Mouse (Mus musculus) CH12.LX (cell line): ENCODE results near the gene Ugt1a10. TPM values are rescaled to one million over a fixed set of nuclear protein-coding genes. Genes with fewer than 3 reads are reported as not detected.
A peak's percentile ranks its signal among the peaks of the same experiment; 100 is the strongest.

Experiments used
- DNase-seq: peaks from one replicate; pipeline ENCODE4 v3.0.0-alpha.2; 2013; ENCODE audit errors: extremely low read depth
- H3K27ac ChIP-seq: 2 replicates; pipeline ENCODE4 v1.5.1; 2012; ENCODE audit warnings: low read depth, mild to moderate bottlenecking, control low read depth, moderate library complexity; ENCODE audit not compliant: insufficient read depth
- H3K27me3 ChIP-seq: replicated peaks from 2 replicates; pipeline ENCODE3; 2012; ENCODE audit warnings: inconsistent platforms
- H3K36me3 ChIP-seq, 2 experiments: replicated peaks in 1 of 2; 2 replicates each; pipeline versions ENCODE3 to v1.6.1; 2012; ENCODE audit warnings: inconsistent platforms in 1 of 2, low read length in 1 of 2, mild to moderate bottlenecking in 1 of 2, mixed read lengths in 1 of 2, moderate library complexity in 1 of 2; ENCODE audit not compliant: control insufficient read depth in 1 of 2, insufficient read depth in 1 of 2
- H3K4me1 ChIP-seq, 2 experiments: 2 replicates each; pipeline ENCODE4 v1.6.1; 2012; ENCODE audit warnings: inconsistent platforms in 1 of 2, moderate library complexity in 1 of 2; ENCODE audit not compliant: insufficient read depth in 2 of 2, control insufficient read depth in 1 of 2
- H3K4me2 ChIP-seq: 2 replicates; pipeline ENCODE4 v1.6.1; 2012; ENCODE audit warnings: low read depth, mild to moderate bottlenecking, control low read depth; ENCODE audit not compliant: poor library complexity, insufficient read depth, severe bottlenecking
- H3K4me3 ChIP-seq, 3 experiments: fragments of 150-350 bp in 1 of 3; sonication (generic) in 1 of 3; replicated peaks in 1 of 3; 2 replicates each; pipeline versions ENCODE3 to v1.5.1; 2011 to 2012; ENCODE audit warnings: low read depth in 2 of 3, low read length in 2 of 3, mild to moderate bottlenecking in 2 of 3, moderate library complexity in 2 of 3, control low read depth in 1 of 3, improper control_type of control experiment in 1 of 3, inconsistent platforms in 1 of 3, mixed read lengths in 1 of 3; ENCODE audit not compliant: poor library complexity in 1 of 3
- H3K79me2 ChIP-seq: replicated peaks from 2 replicates; pipeline ENCODE4 v1.6.1; 2012; ENCODE audit warnings: mild to moderate bottlenecking, moderate library complexity; ENCODE audit not compliant: control insufficient read depth, poor library complexity, insufficient read depth, severe bottlenecking; ENCODE audit errors: extremely low read depth
- H3K9ac ChIP-seq: 2 replicates; pipeline ENCODE4 v1.6.1; 2012; ENCODE audit warnings: low read depth, mild to moderate bottlenecking, control low read depth, moderate library complexity; ENCODE audit not compliant: insufficient read depth
- H3K9me3 ChIP-seq: replicated peaks from 2 replicates; pipeline ENCODE3; 2012; ENCODE audit warnings: low read length, inconsistent platforms, mixed read lengths
- BHLHE40 ChIP-seq: IDR thresholded peaks from 2 replicates; pipeline ENCODE4 v1.6.1; 2011; ENCODE audit warnings: mild to moderate bottlenecking, low read depth, low read length, improper control_type of control experiment
- CHD1 ChIP-seq: IDR thresholded peaks from 2 replicates; pipeline ENCODE4 v1.6.1; 2012; ENCODE audit warnings: low read depth, low read length, improper control_type of control experiment, inconsistent platforms
- CHD2 ChIP-seq: IDR thresholded peaks from 2 replicates; pipeline ENCODE4 v1.6.1; 2011; ENCODE audit warnings: low read length, improper control_type of control experiment
- CTCF ChIP-seq, 2 experiments: IDR thresholded peaks in 1 of 2; conservative IDR thresholded peaks in 1 of 2; 2 replicates each; pipeline ENCODE4 v1.5.1; 2011 to 2012; ENCODE audit warnings: low read depth in 2 of 2, low read length in 2 of 2, improper control_type of control experiment in 1 of 2, inconsistent platforms in 1 of 2, mild to moderate bottlenecking in 1 of 2, moderate library complexity in 1 of 2
- E2F4 ChIP-seq: IDR thresholded peaks from 2 replicates; pipeline ENCODE4 v1.6.1; 2011; ENCODE audit warnings: low read depth, low read length, improper control_type of control experiment; ENCODE audit not compliant: insufficient replicate concordance
- GABPA ChIP-seq: IDR thresholded peaks from 2 replicates; pipeline ENCODE4 v1.6.1; 2012; ENCODE audit warnings: low read depth, low read length, improper control_type of control experiment, inconsistent platforms; ENCODE audit not compliant: insufficient replicate concordance
- JUND ChIP-seq: conservative IDR thresholded peaks from 2 replicates; pipeline ENCODE4 v1.6.1; 2011; ENCODE audit warnings: low read depth, low read length, improper control_type of control experiment
- KAT2A ChIP-seq: IDR thresholded peaks from 2 replicates; pipeline ENCODE4 v1.6.1; 2012; ENCODE audit warnings: low read length, improper control_type of control experiment, inconsistent platforms; ENCODE audit not compliant: insufficient replicate concordance
- MAX ChIP-seq: IDR thresholded peaks from 2 replicates; pipeline ENCODE4 v1.6.1; 2011; ENCODE audit warnings: low read length, improper control_type of control experiment
- MYC ChIP-seq: IDR thresholded peaks from 2 replicates; pipeline ENCODE4 v1.6.1; 2011; ENCODE audit warnings: low read depth, mild to moderate bottlenecking, improper control_type of control experiment, low read length
- NRF1 ChIP-seq: IDR thresholded peaks from 2 replicates; pipeline ENCODE4 v1.6.1; 2014; ENCODE audit warnings: low read depth, mild to moderate bottlenecking, inconsistent platforms, low read length, improper control_type of control experiment, moderate library complexity
- POLR2A ChIP-seq: IDR thresholded peaks from 2 replicates; pipeline ENCODE4 v1.6.1; 2011; ENCODE audit warnings: low read depth, mild to moderate bottlenecking, improper control_type of control experiment, low read length
- POLR2AphosphoS2 ChIP-seq: IDR thresholded peaks from 2 replicates; pipeline ENCODE4 v1.6.1; 2011; ENCODE audit warnings: low read depth, low read length, improper control_type of control experiment
- RCOR1 ChIP-seq: conservative IDR thresholded peaks from 2 replicates; pipeline ENCODE4 v1.6.1; 2012; ENCODE audit warnings: low read depth, mild to moderate bottlenecking, inconsistent platforms, low read length, improper control_type of control experiment
- SIN3A ChIP-seq: IDR thresholded peaks from 2 replicates; pipeline ENCODE4 v1.6.1; 2012; ENCODE audit warnings: low read length, improper control_type of control experiment, inconsistent platforms
- TCF12 ChIP-seq: IDR thresholded peaks from 2 replicates; pipeline ENCODE4 v1.6.1; 2014; ENCODE audit warnings: low read depth, mild to moderate bottlenecking, inconsistent platforms, low read length, improper control_type of control experiment
- USF2 ChIP-seq: conservative IDR thresholded peaks from 2 replicates; pipeline ENCODE4 v1.6.1; 2011; ENCODE audit warnings: low read depth, low read length, improper control_type of control experiment
- ZKSCAN1 ChIP-seq: IDR thresholded peaks from 2 replicates; pipeline ENCODE4 v1.6.1; 2012; ENCODE audit warnings: low read depth, inconsistent platforms, low read length, improper control_type of control experiment, borderline replicate concordance
- ZNF384 ChIP-seq: IDR thresholded peaks from 2 replicates; pipeline ENCODE4 v1.6.1; 2012; ENCODE audit warnings: low read depth, low read length, improper control_type of control experiment, inconsistent platforms
- dilution Hi-C: fragments of 300-500 bp; cut with MboI; formaldehyde crosslinking; loops from 2 replicates; pipeline ENCODE4 v1.14.3; 2020; ENCODE audit warnings: low sequenced_read_pairs; ENCODE audit not compliant: extremely low pct_unique_long_range_greater_than_20kb, extremely low pct_ligation_motif_present
- in situ Hi-C: fragments of 300-500 bp; cut with MboI; formaldehyde crosslinking; loops from 3 replicates; pipeline ENCODE4 v1.14.3; 2019; ENCODE audit warnings: low sequenced_read_pairs, low pct_ligation_motif_present, low pct_unique_long_range_greater_than_20kb, mixed read lengths
- polyA plus RNA-seq: library from polyadenylated mRNA; unstranded; fragments of >175 nt; gene quantifications from 2 replicates; pipeline ENCODE4 v1.2.1, GENCODE M21; 2012; ENCODE audit warnings: low read depth; ENCODE audit not compliant: insufficient read length
- total RNA-seq, 2 experiments: library from RNA; depleted of rRNA; stranded (reverse); fragments of 300-350 nt in 1 of 2; fragments of >200 nt in 1 of 2; gene quantifications; 2 replicates each; pipeline ENCODE4 v1.2.3; 2012 to 2014

Ugt1a10 gene
- total and polyA plus RNA-seq, 3 experiments, result not detected

DNA sequence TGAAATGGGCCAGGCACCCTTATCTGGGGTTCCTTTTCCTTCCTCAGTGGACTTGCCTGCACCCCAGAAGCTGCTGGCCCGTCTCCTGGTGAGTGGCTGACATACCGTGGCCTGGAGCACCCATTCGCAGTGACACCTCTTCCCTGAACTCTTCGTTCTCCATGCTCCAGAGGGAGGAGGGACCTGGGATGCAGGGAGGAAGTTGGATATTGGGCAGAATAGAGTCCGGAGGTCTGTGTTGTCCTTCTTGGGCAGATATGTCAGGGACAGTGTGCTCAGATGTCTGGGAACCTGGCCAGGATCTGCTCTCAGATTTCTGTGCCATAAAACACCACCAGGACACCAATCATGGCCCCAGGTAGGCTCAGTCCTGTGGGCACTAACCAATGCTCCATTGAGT lies 184.9 kb downstream of the Ugt1a10 start:
- in situ Hi-C loops (no loop called here), dilution Hi-C loops (no loop called here)
- Histone ChIP-seq H3K4me2 (no peak overlapping the region), H3K27me3 (peaks cover 36% of the 10 kb centered on the region), H3K36me3 (no peaks in the 10 kb centered on the region), H3K79me2 (no peaks in the 10 kb centered on the region), H3K4me1 (no peaks in the 10 kb centered on the region), H3K9ac (no peak overlapping the region), H3K9me3 (peaks cover 74% of the 10 kb centered on the region), H3K4me3 (no peak overlapping the region), H3K27ac (no peak overlapping the region)
- no peak for DNase-seq
- TF ChIP-seq MYC (no peak), MAX (no peak), E2F4 (no peak), RCOR1 (no peak), CHD1 (no peak), TCF12 (no peak), POLR2AphosphoS2 (no peak), NRF1 (no peak), ZNF384 (no peak), GABPA (no peak), SIN3A (no peak), ZKSCAN1 (no peak), CTCF (conservative IDR thresholded peaks at IDR 0.05 in 1 of 2, IDR thresholded peaks at IDR 0.05 in 1 of 2; ENCODE audit: low read depth in 2 of 2, low read length in 2 of 2) (no peak), KAT2A (no peak), JUND (no peak), POLR2A (no peak), CHD2 (no peak)

DNA sequence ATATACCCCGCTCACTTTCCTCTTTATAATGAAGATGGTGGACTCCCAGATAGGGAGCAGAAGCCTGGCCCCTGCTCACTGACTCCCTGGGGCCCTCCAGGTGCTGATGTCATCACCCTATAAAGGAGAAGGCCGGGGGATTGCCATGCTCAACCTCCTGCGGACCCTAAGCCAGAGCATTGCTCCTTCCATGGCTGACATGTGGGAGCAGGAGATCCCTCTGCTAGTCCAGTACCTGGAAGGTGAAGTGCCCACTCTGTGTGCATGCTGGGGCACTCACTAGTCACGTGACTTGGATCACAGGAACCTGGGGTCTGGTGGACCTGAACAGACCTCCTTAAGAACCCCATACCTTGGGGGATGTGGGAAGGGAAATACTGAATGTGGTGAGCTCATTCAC lies 185.4 kb downstream of the Ugt1a10 start:
- in situ Hi-C loops, result no loop called here
- dilution Hi-C loops, result no loop called here
- Histone ChIP-seq H3K9me3 (peaks cover 72% of the 10 kb centered on the region), H3K4me2 (no peak overlapping the region), H3K4me3 (no peak overlapping the region), H3K27me3 (peaks cover 34% of the 10 kb centered on the region), H3K27ac (no peak overlapping the region), H3K9ac (no peak overlapping the region), H3K36me3 (no peaks in the 10 kb centered on the region), H3K79me2 (no peaks in the 10 kb centered on the region)
- DNase-seq, result no peak
- TF ChIP-seq BHLHE40 (peak; percentile 20; the same call in 1 of the 2 replicates), USF2 (no peak)
- TF ChIP-seq, all 38 proteins: peak for 1
- no peaks in the 10 kb centered on the region for H3K4me1 ChIP-seq
